Mouse (Mus musculus): ENCODE data around the gene Nrd1. TPM values are rescaled to one million over a fixed set of nuclear protein-coding genes. Genes with fewer than 3 reads are reported as not detected.

Nrd1 gene
- polyA plus RNA-seq, 1 experiment from 2014 or later, result 73.6 TPM

DNA sequence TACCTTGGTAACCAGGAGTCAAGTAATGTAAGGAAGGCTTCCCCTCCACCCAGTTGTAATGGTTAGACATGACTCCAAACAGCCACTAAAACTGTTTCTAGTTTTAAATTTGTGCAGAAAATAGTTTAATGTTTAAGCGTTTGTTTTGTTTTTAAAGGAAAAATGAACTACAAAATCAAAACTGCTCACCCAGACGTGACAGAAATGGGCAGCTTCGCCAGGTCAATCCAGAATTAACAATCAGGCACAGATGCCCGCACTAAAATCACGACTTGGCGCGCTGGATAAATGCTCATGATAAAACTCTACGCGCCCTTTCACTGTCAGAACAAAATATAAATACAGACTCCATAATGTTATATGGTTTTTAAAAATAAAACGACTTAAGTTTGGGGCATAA, 109.2 kb downstream of the Nrd1 start:
- Histone ChIP-seq H3K4me3 (ENCODE audit: low read depth, low read length) (no peak overlapping the region), H3K27ac (ENCODE audit: low read length) (no peak overlapping the region), H3K4me2 (ENCODE audit: low read length) (no peak overlapping the region), H3K9me3 (replicated peaks; ENCODE audit: control insufficient read depth, low read length, poor library complexity, severe bottlenecking) (no peaks in the 10 kb centered on the region), H3K9ac (ENCODE audit: low read depth, low read length) (no peak overlapping the region), H3K36me3 (ENCODE audit: control insufficient read depth, insufficient read depth, low read length) (no peaks in the 10 kb centered on the region), H3K27me3 (ENCODE audit: control insufficient read depth, insufficient read depth, low read depth, low read length) (no peaks in the 10 kb centered on the region), H3K4me1 (ENCODE audit: control insufficient read depth, insufficient read depth, low read length) (no peaks in the 10 kb centered on the region)
- no peak for ATAC-seq
- 93% methylated on average over 10 of the region's 10 CpGs for WGBS

DNA sequence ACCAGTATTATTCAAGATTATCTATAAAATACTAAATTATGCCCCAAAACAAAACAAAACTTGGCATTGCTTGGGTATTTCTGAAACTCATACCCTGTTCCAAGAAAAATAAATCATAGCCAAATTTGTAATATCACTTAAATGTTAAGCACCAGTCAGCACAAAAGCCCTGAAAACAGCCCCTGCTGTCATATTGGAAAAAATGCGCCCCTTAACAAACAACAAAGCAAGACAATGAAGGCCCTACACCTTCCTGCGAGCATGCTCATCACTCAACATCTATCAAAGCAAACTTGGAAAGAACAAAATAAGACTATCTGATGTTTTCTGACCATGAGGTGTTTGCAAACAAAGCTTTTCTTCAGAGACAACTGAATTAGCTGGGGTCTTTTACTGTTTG, 110.5 kb downstream of the Nrd1 start:
- Histone ChIP-seq H3K9ac (ENCODE audit: low read depth, low read length) (no peak overlapping the region), H3K4me2 (ENCODE audit: low read length) (no peak overlapping the region), H3K4me3 (ENCODE audit: low read depth, low read length) (no peak overlapping the region), H3K36me3 (ENCODE audit: control insufficient read depth, insufficient read depth, low read length) (no peaks in the 10 kb centered on the region), H3K27ac (ENCODE audit: low read length) (no peak overlapping the region), H3K27me3 (ENCODE audit: control insufficient read depth, insufficient read depth, low read depth, low read length) (no peaks in the 10 kb centered on the region), H3K4me1 (ENCODE audit: control insufficient read depth, insufficient read depth, low read length) (no peaks in the 10 kb centered on the region), H3K9me3 (replicated peaks; ENCODE audit: control insufficient read depth, low read length, poor library complexity, severe bottlenecking) (no peaks in the 10 kb centered on the region)
- 91% methylated on average over 2 of the region's 2 CpGs for WGBS
- ATAC-seq, result no peak

MicroRNAs encoded within 50 kb of the gene (microRNA counts, 519-probe panel; counts per million panel counts)
- microRNA mmu-miR-761, result 2,321 counts per million, percentile 69 among the panel's probes with 10 or more counts

Small RNAs within 50 kb of the gene (microRNA-seq; reads per million reads assigned to microRNA genes)
- gene Mir761, result not detected

Other genes starting within 250 kb of the Nrd1 start
- gene Zfyve9, start 219.9 kb upstream of the Nrd1 start, polyA plus RNA-seq (2015; fragmentation: Nextera tagmentation; extraction: Ambion mirVana), result 5.7 and 6.3 TPM in 2 replicates
- gene Btf3l4, start 167.0 kb upstream of the Nrd1 start, polyA plus RNA-seq (2015; fragmentation: Nextera tagmentation; extraction: Ambion mirVana), result 177 and 189 TPM in 2 replicates
- 66.3 and 69.0 TPM in 2 replicates for gene Txndc12, start 166.1 kb upstream of the Nrd1 start, polyA plus RNA-seq (2015; fragmentation: Nextera tagmentation; extraction: Ambion mirVana)
- gene Kti12, start 152.9 kb upstream of the Nrd1 start, polyA plus RNA-seq (2015; fragmentation: Nextera tagmentation; extraction: Ambion mirVana), result 22.4 and 23.6 TPM in 2 replicates
- gene A730015C16Rik, start 152.0 kb upstream of the Nrd1 start, polyA plus RNA-seq (2015; fragmentation: Nextera tagmentation; extraction: Ambion mirVana), result 0.79 and 1.1 TPM in 2 replicates
- gene Rab3b, start 121.6 kb upstream of the Nrd1 start, polyA plus RNA-seq (2015; fragmentation: Nextera tagmentation; extraction: Ambion mirVana), result 155 and 204 TPM in 2 replicates
- gene Osbpl9, start 201.6 kb downstream of the Nrd1 start, polyA plus RNA-seq (2015; fragmentation: Nextera tagmentation; extraction: Ambion mirVana), result 73.2 and 77.3 TPM in 2 replicates
- gene Calr4, start 233.8 kb downstream of the Nrd1 start, polyA plus RNA-seq (2015; fragmentation: Nextera tagmentation; extraction: Ambion mirVana), result 0.44 and 0.62 TPM in 2 replicates